Mouse (Mus musculus): ENCODE data around the gene Tmem242.

DNA sequence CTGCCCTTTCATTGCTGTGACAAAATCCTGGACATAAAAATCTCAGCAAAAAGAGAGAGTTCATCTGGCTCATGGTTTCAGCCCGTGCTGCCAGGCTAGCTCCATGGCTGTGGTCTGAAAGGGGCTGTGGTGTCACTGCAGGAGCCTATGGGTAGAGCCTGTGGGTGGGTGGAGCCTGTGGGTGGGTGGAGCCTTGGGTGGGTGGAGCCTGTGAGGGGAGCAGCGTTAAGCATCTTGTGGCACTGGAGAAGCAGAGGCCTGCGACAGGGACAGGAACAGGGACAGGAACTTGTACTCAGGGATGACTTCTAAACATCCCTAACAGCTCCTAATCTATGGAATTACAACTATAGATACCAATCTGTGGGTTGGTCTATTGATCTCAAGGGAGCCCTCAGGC is 32.2 kb upstream of the Tmem242 start:
- TF ChIP-seq POLR2A (IDR thresholded peaks at IDR 0.05; ENCODE audit: low read depth, low read length) (no peak), CTCF (IDR thresholded peaks at IDR 0.05; ENCODE audit: extremely low read depth, insufficient read length, insufficient replicate concordance, low read depth, low read length) (no peak)

All from small intestine, adult 2 months (tissue).